Mouse (Mus musculus): ENCODE measurements at regions not wholly inside any gene's neighbourhood (a gene's known extent, or its start where the extent isn't known, plus 50 kb on each side); places are given as distances from the start of the nearest gene placed in this dataset.

- no peaks in the 10 kb centered on the region for H3K27me3 ChIP-seq (ENCODE audit: control insufficient read depth, insufficient read depth, low read length)
- H3K4me3 ChIP-seq (ENCODE audit: control insufficient read depth in 1 of 2, insufficient read depth in 1 of 2, low read depth in 1 of 2, low read length in 2 of 2) = no peak overlapping the region
- no peak overlapping the region for H3K4me2 ChIP-seq (ENCODE audit: low read length)
- H3K4me1 ChIP-seq (ENCODE audit: control insufficient read depth in 2 of 2, insufficient read depth in 2 of 2, low read length in 2 of 2) = peaks cover 0 to 5% of the 10 kb centered on the region in 2 experiments; a peak in 1 of 4 replicates
- H3K36me3 ChIP-seq (ENCODE audit: control insufficient read depth, insufficient read depth, low read length) = no peaks in the 10 kb centered on the region
- H3K9me3 ChIP-seq (ENCODE audit: control insufficient read depth, low read length) = no peaks in the 10 kb centered on the region
- ATAC-seq (ENCODE audit: insufficient number of reproducible peaks, insufficient read depth, low FRiP score, low read depth) = no peak
- no peak overlapping the region for H3K27ac ChIP-seq (replicated peaks in 1 of 2; ENCODE audit: control insufficient read depth in 1 of 2, insufficient read depth in 1 of 2, low read depth in 2 of 2, low read length in 2 of 2)
- H3K9ac ChIP-seq (ENCODE audit: low read length) = no peak overlapping the region
These were observed 52.8 kb upstream of the Smad1 start for GRCm38 (mm10) chr8:79452101-79452500.

- Histone ChIP-seq H3K27me3 (ENCODE audit: control insufficient read depth, insufficient read depth, low read length) (no peaks in the 10 kb centered on the region), H3K4me2 (ENCODE audit: low read length) (no peak overlapping the region), H3K4me1 (ENCODE audit: control insufficient read depth in 2 of 2, insufficient read depth in 2 of 2, low read length in 2 of 2) (peaks cover 0 to 5% of the 10 kb centered on the region in 2 experiments; a peak in 1 of 4 replicates), H3K36me3 (ENCODE audit: control insufficient read depth, insufficient read depth, low read length) (no peaks in the 10 kb centered on the region), H3K9ac (ENCODE audit: low read length) (no peak overlapping the region), H3K9me3 (ENCODE audit: control insufficient read depth, low read length) (no peaks in the 10 kb centered on the region), H3K27ac (replicated peaks in 1 of 2; ENCODE audit: control insufficient read depth in 1 of 2, insufficient read depth in 1 of 2, low read depth in 2 of 2, low read length in 2 of 2) (no peak overlapping the region), H3K4me3 (ENCODE audit: control insufficient read depth in 1 of 2, insufficient read depth in 1 of 2, low read depth in 1 of 2, low read length in 2 of 2) (no peak overlapping the region)
- ATAC-seq (ENCODE audit: insufficient number of reproducible peaks, insufficient read depth, low FRiP score, low read depth) = no peak
- 75% methylated on average over 3 of the region's 3 CpGs for WGBS
These were observed 50.1 kb upstream of the Smad1 start for GRCm38 (mm10) chr8:79449453-79449852.
